Mouse (Mus musculus) stomach, postnatal 0 days (tissue): Measurements from ENCODE around the gene Il34.

Experiments
- CTCF ChIP-seq: IDR thresholded peaks from 2 replicates; pipeline ENCODE4 v1.5.1; 2016; ENCODE audit warnings: antibody characterized with exemption, low read depth, mild to moderate bottlenecking, moderate library complexity
- EP300 ChIP-seq: optimal IDR thresholded peaks from 2 replicates; pipeline ENCODE3; 2016; ENCODE audit warnings: antibody characterized with exemption

- TF ChIP-seq CTCF (no peak), EP300 (no peak)
Observed at GRCm38 (mm10) chr8:110697571-110697970, 108.2 kb downstream of the Il34 start.
